Mouse (Mus musculus) cerebral cortex, adult 2 months (tissue): ENCODE data around the gene BC016579.

Source experiments
- WGBS: fragments of 180-500 bp; shearing (Covaris S2); methylation state at CpG from one replicate; pipeline ENCODE4 v1.1.7; 2018; 5-methylcytosine and 5-hydroxymethylcytosine counted together

Gene BC016579

GRCm38 (mm10) chr16:45641301-45641700 lies 12.6 kb downstream of the BC016579 start:
- WGBS = 63% methylated on average over 3 of the region's 3 CpGs

GRCm38 (mm10) chr16:45640070-45640762 lies 13.7 kb downstream of the BC016579 start:
- 76% methylated on average over 10 of the region's 10 CpGs for WGBS

DNA sequence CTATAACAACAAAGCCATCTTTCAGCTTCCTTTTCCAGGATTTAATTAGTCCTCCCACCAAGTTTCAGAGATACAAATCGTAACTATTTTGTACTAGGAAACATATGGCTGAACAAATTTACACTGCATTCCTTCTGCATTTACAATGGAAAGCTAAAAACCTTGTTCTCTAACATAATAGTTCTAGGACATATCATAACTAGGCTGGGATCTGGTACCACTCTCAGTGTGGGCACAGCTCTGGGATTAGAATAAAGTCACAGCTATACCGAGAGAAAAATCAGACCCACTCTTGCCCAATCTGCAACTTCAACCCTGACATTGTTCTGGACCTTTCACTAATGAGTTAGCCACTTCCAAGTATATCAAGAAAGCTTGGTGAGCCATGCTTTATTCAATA lies 18.0 kb downstream of the BC016579 start:
- WGBS = 53% methylated on average over 2 of the region's 2 CpGs

GRCm38 (mm10) chr16:45632420-45632819 lies 21.4 kb downstream of the BC016579 start:
- WGBS = 93% methylated on average over 4 of the region's 4 CpGs

DNA sequence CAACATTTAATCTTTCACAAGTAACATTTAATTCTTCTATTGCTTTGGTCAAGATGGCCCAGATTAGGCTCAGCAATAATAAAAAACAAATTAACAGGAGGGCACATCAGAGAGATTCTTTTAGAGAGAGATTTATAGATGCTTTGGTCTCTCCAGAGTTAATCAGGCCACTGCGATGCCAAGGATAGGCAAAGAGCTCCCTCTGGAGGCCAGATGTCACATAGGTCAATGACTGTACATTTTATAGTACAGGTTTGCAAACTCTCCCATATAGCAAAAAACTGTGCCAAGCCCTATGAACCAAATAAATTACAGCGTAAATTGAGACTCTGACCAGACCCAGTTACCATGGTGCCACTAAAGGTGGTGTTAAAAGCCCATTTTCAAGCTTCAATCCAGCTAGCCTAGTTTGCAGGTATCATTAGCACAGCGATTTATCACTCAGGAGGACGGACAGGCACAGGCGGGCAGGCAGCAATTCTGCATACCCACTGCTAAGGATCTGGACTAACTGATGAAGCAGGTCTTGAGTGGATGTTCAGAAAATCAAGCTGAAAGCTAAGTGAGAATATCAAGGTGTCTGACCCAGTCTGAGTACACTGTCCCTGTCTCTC lies 23.4 kb downstream of the BC016579 start:
- 63% methylated on average over 5 of the region's 5 CpGs for WGBS

GRCm38 (mm10) chr16:45629497-45630105 lies 24.3 kb downstream of the BC016579 start:
- WGBS = 77% methylated on average over 8 of the region's 8 CpGs

DNA sequence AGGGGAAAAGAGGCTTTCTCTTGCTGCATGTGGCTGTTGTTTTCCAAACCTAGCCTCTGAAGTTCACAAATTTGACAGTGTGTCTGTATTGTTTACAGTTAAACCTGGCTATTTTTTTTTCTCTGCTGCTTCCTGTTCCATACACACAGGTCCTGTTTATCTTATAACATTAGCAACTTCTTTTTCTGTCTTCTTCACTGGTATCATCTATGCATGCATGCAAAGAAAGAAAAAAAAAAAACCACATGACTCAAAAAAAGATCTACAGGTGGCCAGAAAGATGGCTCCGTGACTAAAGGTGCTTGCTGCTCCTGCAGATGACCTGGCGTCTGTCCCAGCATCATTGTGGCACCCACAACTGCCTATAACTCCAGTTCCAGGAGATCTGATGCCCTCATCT lies 28.5 kb downstream of the BC016579 start:
- 96% methylated on average over 2 of the region's 2 CpGs for WGBS

- 93% methylated on average over 2 of the region's 2 CpGs for WGBS
Measured at GRCm38 (mm10) chr16:45624791-45625190, 29.1 kb downstream of the BC016579 start.

- 87% methylated on average over 4 of the region's 4 CpGs for whole genome bisulfite sequencing
Measured at GRCm38 (mm10) chr16:45623230-45623629, 30.6 kb downstream of the BC016579 start.

DNA sequence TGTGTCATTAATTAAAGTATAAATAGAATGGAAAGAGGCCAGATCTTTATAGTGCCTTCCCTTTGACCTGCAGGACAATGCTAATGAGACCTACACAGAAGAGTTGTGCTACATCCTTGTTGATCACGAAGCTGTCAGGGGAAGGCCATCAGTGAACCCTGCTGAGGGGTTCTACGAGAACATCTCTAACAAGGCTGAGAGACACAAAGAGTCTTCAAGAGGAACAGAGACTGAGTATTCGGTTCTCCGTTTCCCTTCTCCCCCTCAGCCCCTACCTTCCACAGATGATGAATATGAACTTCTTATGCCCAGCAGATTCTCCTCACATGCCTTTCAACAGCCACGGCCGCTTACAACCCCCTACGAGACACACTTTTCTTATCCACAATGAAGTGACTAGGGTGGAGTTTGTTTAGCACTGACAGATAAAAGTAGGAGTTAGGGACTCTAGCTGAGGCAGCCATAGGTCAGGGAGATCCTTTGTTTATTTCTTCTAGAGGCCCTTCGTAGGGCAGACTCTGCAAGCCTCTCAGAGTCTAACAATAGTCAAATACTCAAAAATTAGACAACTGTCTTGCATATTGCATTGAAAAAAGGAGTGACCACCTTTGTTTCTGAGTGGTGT lies 34.0 kb downstream of the BC016579 start:
- 82% methylated on average over 8 of the region's 8 CpGs for WGBS

DNA sequence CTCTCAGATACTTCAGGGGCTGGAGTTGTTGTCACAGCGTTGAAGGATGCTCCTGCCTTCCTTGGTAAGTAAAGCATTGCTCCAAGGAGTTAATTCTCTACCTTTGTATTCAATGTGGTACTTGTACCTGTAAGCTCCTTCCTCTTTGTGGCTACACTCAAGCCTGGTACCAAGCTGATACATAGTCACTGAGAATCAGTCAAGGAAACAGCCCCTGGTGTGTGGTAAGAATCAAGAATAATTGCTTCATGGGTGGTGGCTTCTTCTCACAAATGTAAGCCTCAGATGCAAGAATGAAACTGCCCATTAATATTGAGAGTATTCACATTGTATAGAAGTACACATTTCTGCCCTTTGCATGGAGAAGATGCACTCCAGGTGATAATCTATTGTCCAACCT lies 37.9 kb downstream of the BC016579 start:
- WGBS = 93% methylated on average over 1 of the region's 1 CpGs

DNA sequence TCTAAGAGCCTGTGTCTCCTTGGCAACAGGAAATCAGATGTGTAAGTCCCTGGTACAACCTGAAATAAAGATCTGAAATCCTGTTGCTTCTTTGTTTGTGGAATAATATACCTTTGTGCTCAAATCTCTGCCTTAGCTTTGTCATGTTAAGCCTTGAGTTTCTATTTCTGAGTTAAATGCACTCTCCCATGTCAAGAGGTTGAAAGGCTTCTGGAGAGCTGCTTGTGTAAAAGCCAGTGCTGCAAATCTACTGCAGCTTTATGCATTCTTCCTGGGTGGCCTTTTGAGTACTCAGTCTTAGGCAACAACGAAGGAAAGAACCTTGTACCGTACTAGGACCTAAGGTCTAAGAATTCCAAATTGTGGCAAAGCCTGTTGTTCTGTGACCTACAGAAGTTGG lies 40.6 kb downstream of the BC016579 start:
- WGBS = 75% methylated on average over 2 of the region's 2 CpGs

DNA sequence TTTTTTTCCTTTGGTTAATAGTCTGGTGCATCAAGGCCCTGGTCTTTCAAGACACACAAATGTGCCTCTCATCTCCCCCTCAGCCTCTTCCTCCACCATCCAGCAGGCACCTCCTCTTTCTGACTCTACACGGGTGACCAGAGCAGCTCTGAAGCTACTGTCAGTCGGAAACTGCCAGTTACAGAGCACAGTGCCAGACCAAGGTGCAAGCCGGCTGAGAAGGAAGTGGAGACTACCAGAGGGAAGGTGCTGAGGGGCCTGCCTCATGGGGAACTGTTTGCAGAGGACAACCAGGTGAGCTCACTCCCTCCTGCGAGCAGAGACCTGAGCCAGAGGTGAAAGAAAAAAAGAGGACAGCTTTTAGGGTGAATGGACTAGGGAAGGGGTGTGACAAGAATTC lies 43.6 kb downstream of the BC016579 start, which contains the start of gene Gcsam:
Gene Gcsam, plus strand, starts transcription at position 114 of the 400 bp plus-strand sequence.
- WGBS = 80% methylated on average over 4 of the region's 4 CpGs

DNA sequence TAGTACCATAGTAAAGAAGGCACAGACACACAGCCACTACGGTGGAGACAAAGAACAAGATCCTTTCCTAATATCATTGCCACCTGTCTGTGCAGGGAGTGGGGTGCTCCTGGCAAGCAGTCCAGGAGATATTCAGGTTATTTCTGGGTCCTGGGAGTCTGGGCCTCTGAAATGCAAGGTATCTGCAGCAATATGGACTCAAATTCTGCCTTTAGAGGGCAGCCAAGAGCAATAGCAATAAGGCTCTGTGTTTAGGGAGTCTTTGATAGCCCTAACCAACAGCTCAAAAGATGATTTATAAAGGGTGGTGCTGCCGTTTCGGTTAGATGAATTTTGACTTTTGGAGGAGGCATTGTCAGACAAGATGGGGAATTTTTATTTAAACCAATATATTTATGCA lies 44.6 kb downstream of the BC016579 start:
- WGBS = 80% methylated on average over 3 of the region's 3 CpGs

DNA sequence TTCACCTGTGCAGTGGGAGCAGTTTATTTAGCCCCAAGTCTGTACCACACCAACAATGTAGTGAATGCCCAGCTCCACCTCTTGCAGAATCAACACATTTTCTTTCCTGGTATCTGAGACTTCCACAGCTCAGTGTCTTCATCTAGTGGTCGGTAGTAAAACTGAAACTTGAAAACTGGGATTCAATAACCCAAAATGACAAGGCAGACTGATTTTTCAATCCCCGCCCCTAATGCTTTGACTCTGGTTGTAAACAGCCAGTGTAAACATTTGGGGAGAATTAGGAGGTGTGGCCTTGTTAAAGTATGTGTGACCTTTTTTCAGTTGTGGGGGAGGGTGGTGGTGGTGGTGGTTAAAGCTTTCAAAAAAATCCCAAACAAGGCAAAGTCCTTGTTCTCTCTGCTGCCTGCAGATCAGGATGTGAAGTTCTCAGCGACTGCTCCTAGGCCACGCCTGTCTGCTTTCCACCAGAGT lies 45.4 kb downstream of the BC016579 start:
- WGBS = 41% methylated on average over 4 of the region's 4 CpGs

DNA sequence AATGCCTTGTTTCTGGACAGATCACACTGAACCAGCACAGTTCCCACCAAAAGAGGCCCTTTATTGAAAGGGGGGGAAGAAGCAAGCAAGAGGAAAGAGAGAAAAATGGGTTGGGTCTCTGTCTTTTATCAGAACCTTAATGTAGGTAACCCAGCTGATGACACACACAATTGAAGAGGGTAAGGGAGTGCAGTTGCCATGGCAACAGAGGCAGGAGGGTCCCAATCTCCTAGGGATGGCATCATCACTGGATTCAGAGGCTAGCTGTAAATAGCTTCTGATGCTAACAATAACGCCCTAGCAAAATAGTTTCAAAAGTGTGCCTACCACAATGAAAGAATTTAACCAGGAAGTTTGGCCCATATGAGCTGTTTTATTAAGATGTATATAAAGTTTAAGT lies 60.2 kb downstream of the BC016579 start:
- 57% methylated on average over 1 of the region's 1 CpGs for WGBS

DNA sequence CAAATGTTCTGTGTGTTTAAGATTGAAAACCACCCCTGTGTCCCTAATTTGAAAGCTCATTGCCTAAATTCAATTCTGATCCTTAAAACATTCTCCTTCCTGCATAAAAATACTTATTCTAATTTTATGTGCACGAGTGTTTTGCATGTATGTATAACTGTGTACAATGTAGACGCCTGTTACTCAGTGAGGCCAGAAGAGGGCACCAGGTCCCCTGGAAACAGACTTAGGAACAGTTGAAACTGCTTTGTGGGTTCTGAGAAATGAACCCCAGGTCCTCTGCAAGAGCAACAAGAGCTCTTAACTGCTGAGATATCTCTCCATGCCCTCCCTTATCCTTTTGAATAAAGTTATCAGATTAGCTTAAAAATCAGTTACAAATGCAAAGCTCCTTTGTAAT lies 71.4 kb downstream of the BC016579 start:
- WGBS = 44% methylated on average over 2 of the region's 2 CpGs

- WGBS = 70% methylated on average over 12 of the region's 12 CpGs
Measured at GRCm38 (mm10) chr16:45579883-45580282, 74.0 kb downstream of the BC016579 start.
